Mouse (Mus musculus): Measurements from ENCODE around the gene Rpl11.
"Not testable (repeated sequence)": the region's sequence is repeated elsewhere in the genome, so short reads cannot be mapped to it uniquely, and the experiment has no call there.

The Rpl11 gene

DNA sequence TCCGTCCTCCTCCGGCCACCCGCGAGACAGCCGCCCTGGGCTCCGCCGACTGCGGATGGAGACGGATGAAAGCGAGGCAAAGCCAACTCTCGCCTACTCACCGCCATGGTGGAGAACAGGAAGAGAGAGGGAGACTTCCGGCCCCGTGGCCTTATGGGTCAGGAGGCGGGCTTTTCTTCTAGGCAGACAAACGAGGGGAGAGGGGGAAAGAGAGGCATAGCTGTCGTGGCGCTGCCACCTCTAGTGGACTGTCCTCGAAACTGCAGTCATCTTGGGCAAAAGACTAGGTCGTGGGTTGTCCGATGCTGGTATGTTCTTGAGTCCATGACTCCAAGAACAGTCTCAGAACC lies at the start of gene Rpl11:
Rpl11 (minus strand) TSS at position 182 of the 350 bp plus-strand sequence.
- peak; percentile 91 for DNase-seq

GRCm38 (mm10) chr4:136101753-136102152 lies 48.5 kb upstream of the Rpl11 start:
- not testable (repeated sequence) for DNase-seq

DNA sequence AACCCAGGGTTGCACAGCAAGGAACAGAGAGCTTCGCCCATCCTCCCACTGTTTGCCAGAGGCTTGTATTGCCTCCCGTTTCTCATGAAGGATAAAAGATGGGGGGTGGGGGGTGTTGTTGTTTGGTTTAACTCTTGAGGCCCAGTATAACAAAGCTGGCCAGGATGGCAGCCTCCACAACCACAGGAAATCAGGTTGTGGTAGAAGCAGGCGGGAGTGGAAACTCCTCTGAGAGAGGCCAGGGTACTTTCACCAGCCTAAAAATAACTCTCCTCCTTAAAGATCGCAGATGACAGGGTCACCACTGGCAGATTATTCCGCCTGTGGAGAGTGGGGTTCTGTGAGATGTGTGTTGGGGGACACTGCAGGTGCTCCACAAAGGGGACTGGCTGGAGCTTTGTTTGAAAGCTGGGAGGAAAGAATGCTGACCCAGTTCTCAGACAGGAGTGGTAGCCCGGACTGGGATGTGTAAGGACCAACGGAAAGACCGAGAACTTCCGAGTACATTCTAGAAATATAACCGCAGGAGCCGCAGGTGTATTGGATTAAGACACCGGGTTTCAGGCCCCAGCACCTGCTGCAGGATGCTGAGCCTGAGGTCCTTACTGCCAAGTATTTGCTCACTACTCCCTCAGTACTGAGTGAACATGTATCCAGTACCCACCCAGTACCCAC lies 47.3 kb upstream of the Rpl11 start:
- no peak for DNase-seq

DNA sequence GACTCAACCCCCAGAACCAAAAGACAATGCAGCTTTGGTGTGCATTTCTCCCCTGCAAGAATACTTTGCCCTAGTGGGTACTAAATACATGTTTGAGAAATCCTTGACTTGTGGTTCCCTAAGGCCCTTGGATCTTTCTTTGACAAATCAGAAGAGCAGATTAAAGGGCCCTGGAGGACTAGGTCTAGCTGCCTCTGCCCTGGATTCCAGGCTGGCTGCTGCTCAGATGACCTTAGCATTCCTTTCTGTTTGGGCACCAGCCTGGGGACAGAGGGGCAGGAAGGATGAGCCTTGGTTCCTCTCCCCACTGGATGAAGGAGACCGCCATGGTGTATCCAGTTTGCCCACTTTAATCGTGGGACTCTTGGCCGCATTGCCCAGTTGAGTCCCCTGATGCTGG lies 45.2 kb upstream of the Rpl11 start:
- no peak for DNase-seq

GRCm38 (mm10) chr4:136096446-136097113 lies 43.4 kb upstream of the Rpl11 start:
- no peak for DNase-seq

DNA sequence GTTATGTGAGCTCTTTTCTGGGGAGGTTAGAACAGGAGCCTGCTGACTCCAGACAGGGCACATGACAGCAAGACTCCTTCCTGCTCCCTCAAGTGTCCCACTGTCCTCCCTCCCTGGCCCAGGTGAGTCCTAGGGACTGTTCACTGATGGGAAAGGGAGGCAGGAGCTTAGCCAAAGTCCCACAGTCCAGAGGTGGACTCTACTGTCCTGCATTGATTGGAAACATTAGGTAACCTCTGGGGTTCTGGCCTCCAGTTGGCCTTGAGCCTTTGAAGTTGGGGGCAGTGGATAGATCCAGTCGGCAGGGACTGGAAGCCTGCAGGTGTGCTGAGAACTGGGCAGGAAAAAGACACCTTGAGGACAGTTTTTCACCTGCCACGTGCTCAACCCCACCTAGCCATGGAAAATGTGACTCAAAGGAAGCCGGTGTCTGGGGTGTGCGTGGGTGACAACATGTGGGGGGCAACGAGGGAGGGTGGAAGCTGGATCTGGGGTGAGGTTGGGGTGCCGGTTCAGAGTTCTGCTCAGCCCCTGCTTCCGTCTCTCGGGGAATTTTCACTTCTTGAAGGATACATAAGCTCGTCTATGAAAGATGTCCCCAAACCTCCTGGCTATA lies 42.4 kb upstream of the Rpl11 start:
- no peak for DNase-seq

GRCm38 (mm10) chr4:136094519-136095219 lies 41.4 kb upstream of the Rpl11 start:
- peak; percentile 31 for DNase-seq

DNA sequence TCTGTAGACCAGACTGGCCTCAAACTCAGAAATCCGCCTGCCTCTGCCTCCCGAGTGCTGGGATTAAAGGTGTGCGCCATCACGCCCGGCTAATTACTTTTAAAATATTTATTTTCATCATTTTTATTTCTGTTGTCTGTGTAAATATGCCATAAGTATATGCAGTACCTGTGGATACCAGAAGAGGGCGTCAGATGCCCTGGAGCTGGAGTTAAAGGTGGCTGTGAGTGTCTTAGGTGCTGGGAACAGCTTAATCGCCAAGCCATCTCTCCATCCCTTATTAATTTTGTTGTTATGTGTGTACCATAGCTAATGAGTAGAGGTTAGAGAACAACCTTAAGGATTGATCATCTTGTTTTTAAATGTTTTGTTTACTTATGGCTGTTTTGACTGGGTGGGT lies 39.3 kb upstream of the Rpl11 start:
- no peak for DNase-seq

DNA sequence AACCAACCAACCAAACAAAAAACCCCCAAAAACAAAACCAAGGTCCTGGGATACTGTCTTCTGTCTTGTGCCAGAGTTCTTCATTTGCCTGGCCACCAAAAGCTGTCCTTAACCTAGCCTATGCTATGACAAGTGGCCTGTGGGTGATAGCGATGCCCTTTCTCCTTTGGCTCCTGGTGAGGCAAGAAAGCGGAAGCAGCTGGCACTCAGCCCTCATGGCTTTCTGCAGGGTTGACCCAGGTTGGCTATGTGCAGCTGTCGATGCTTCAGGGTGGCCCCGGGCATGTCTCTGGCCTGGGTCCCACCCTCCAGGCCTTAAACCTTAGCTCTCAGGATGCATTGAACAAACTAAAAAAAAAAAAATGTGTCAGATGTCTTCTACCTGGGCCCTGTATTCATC lies 38.1 kb upstream of the Rpl11 start:
- no peak for DNase-seq

GRCm38 (mm10) chr4:136089748-136090583 lies 36.7 kb upstream of the Rpl11 start:
- no peak for DNase-seq

DNA sequence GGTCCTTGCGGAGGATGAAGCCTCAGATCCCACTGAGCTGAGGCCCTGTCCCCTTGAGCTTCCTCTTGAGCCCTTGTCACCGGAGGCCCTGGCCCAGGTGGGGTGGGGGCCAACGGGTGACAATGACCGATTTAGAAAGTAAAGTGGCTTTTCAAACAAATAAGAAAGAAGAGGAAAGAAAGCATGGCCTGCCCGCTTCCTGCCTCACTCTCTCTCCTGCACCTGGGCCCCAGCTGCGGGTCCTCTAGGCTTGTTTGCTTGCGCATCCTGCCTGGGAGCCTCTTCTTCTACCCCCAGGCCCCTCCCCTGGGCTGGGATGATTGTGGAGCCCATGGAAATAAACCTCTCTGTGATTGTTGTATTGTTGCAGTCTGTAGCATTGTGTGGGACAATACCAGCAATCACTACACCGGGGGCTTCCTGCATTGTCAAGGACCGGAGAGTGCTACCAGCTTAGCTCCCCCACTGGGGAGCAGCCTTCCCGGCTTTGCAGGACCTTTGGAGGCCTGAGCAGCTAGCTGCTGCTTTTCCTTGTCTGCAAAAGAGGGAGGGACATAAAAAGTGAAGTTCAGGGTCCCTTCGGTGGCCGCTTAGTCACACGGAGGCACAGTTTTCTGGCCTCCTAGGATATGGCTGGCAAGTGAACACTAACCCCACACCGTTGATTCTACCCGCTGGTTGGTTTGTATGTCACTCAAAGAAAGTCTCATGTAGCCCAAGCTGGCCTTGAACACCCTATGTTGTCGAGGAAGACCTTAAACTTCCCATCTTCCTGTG lies 35.9 kb upstream of the Rpl11 start:
- no peak for DNase-seq

GRCm38 (mm10) chr4:136088364-136088763 lies 35.1 kb upstream of the Rpl11 start:
- DNase-seq, result no peak

GRCm38 (mm10) chr4:136087261-136087660 lies 34.0 kb upstream of the Rpl11 start:
- DNase-seq, result no peak

DNA sequence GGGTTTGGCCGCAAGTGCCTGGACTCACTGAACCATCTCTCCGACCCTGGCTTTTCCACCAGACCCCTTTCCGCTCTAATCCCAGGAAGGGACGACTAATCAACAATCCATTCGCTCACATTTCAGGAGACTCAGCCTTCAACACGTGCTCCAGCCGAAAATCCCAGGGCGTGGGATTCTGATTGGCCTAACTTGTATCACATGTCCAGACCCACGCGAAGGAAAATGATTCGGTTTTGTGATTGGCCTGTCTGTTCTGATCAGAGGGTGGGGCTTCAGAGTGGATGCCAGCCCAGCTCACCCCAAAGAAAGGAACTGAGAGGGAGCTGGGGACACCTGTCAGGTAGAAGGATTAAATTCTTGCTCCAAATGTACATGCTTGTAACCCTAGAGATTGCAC lies 31.6 kb upstream of the Rpl11 start:
- DNase-seq, result no peak

GRCm38 (mm10) chr4:136083269-136084105 lies 30.3 kb upstream of the Rpl11 start:
- DNase-seq, result no peak

- DNase-seq, result no peak
Measured at GRCm38 (mm10) chr4:136081729-136082128, 28.5 kb upstream of the Rpl11 start.

DNA sequence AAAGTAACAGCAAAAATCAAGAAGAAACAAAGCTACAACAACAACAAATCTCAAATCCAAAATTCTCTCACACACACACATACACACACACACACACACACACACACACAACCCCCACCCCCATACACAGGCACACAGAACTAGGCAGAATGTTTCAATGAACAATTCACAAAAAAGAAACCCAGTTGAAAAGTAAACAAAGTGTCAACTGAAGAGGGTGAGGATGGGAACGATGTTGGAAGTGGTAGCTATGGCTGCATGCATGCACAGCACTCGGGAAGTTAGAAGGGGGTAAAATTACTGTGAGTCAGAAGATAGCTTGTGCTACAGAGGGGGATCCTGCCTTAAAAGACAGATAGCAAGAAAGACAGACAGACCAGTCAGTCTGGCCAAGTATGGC lies 25.4 kb upstream of the Rpl11 start:
- no peak for DNase-seq

DNA sequence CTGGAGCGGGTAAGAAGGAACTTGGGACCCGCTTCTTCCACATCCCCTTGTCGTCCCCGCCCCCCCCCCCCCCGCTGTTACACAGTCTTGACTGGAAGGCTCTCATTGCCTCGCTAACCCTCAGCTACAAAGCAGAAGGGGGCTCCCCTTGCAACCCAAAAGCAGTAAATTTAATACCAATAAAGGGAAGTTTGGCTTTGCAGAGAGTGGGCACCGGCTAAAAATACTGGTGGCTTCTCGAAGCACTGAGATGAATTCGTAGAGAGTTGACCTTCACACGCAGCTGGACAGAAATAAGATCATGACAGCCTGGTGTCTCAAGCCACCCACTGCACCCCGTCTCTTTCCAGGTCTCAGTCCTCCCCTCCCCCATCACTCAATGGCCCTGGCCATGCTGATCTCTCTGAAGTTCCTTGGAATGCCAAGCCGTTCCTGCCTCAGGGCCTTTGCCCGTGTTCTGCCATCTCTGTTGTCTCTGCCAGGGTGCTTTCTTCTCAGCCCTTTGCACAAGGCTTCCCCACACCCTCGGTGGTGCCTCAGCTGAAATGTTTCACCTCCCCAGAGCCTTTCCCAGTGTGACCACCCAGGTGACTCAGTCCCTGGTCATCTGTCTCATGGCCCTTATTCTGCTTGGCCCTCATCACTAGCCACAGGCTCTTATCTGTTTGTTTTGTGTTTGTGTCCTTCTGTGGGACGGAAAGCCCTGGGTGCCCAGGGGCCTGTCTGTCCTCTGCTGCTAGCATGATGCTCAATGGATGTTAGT lies 23.7 kb upstream of the Rpl11 start:
- no peak for DNase-seq

- peak; percentile 75 for DNase-seq
Measured at GRCm38 (mm10) chr4:136071178-136071714, 18.0 kb upstream of the Rpl11 start.

DNA sequence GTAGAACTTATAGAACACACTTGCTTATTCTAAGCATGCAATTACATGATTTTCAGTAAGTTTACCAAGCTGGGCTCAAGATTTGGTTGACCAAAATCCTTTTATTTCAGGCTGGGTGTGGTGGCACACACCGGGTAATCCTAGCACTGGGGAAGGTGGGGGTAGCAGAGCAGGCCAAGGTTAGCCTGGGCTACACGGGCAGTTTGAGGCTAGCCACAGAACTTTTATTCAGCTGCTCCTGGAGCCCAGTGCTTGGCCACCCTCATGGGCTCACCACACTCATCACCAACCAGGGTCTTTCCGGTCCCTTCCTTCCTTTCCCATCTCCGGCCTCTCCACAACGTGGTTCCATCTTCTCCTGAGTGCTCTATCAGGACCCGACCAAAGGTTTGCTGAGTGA lies 17.4 kb upstream of the Rpl11 start:
- DNase-seq, result no peak
